16 mouse cellular contexts compared by ENCODE assay signal in the genomic region with DNA sequence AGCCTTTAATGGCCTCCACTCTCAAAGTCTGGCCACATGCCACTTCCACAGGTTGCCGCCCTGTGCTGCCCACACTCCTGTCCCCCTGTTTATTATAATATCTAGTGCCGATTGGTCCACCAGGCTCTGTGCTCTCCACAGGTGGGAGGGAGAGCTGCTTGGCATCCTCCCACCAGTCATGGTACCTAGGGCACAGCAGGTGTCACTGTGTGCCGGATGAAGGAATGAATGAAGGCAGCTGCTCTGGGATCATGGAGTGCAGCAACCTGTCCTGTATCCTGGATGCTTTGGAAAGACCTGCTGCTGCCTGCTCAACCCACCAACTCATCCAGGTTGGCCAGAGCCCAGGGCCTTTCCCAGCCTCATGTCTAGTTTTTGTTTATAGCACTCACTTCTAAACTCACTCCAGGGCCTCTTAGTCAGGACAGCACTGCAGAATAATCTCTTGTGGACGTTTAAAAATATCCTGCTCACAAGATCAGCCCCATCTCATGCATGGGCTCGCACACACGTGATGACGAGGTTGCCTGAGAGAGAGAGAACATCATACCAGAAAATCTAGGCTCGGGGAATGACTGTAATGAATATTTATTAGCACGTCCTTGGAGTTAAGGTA.
DNase-seq lines count a peak whose midpoint lies in the region; ATAC-seq and TF ChIP-seq lines count a peak whose summit lies in the region.
"Had no signal": no experiment of that assay in that cellular context is flagged by ENCODE, and none has a peak within 500 bp of the region (broad histone marks: within the 10 kb centered on the region; RNA-seq: fewer than 3 reads in every experiment).

No protein-coding gene starts in this region.

- no peak for TF ChIP-seq POLR2A in heart, adult 2 months (IDR thresholded peaks at IDR 0.05; ENCODE audit: insufficient read depth, low read depth, low read length)

- no peak for TF ChIP-seq CTCF in layer of hippocampus, adult 2 months (conservative IDR thresholded peaks at IDR 0.05)
- TF ChIP-seq CTCF in heart, adult 2 months (IDR thresholded peaks at IDR 0.05): 0 out of 2 replicates have a peak, but pooled peaks have one; percentile 5
- TF ChIP-seq CTCF in heart, postnatal 0 days (IDR thresholded peaks at IDR 0.05; ENCODE audit: low read depth): peak; percentile 11; the same call in 1 of the 2 replicates

- no peaks in the 10 kb centered on the region for H3K4me1 ChIP-seq in heart, adult 2 months (ENCODE audit: control insufficient read depth, insufficient read depth, low read length)
- peaks cover 15% of the 10 kb centered on the region; the same call in 1 of the 2 replicates for H3K4me1 ChIP-seq in heart, postnatal 0 days (ENCODE audit: control insufficient read depth, insufficient read depth)
- H3K4me1 ChIP-seq in kidney, embryonic 15.5 days: peaks cover 3% of the 10 kb centered on the region

- TF ChIP-seq EP300 in heart, adult 2 months (IDR thresholded peaks at IDR 0.05; ENCODE audit: insufficient read depth, low read depth, low read length): peak; percentile 41; the same call in 1 of the 2 replicates
- peak; percentile 82 for TF ChIP-seq EP300 in heart, postnatal 0 days (IDR thresholded peaks at IDR 0.05; ENCODE audit: low read depth)

- no peak for DNase-seq in layer of hippocampus, adult 2 months (ENCODE audit: low spot score in 2 of 2)
- DNase-seq in layer of hippocampus, adult 18-20 months (ENCODE audit: low spot score in 2 of 2): no peak
- peak; percentile 90 to 92 for DNase-seq in cerebellum, adult 18-20 months
- peak in 1 of 2 experiments; percentile 22 for DNase-seq in heart, adult 2 months
- peak; percentile 57 for DNase-seq in heart, postnatal 0 days (ENCODE audit: low spot score)
- DNase-seq in thymus, postnatal 25 days: no peak
- DNase-seq: adrenal gland, postnatal 36 days; gastrocnemius, adult 2 months; kidney, adult 18-20 months; kidney, postnatal 36 days; thymus, postnatal 4 days had no signal

- H3K9me3 ChIP-seq in heart, postnatal 0 days (replicated peaks; ENCODE audit: control insufficient read depth, low read length): no peaks in the 10 kb centered on the region
- H3K9me3 ChIP-seq in kidney, embryonic 15.5 days (replicated peaks): no peaks in the 10 kb centered on the region
- H3K9me3 ChIP-seq: embryonic facial prominence, embryonic 12.5 days; forebrain, embryonic 10.5 days; hindbrain, embryonic 12.5 days; limb, embryonic 13.5 days had no signal

- ATAC-seq in heart, postnatal 0 days (ENCODE audit: insufficient read depth, low read depth): peak; percentile 81
- ATAC-seq in kidney, embryonic 15.5 days (replicated peaks; ENCODE audit: low FRiP score): no peak

- H3K79me2 ChIP-seq in heart, adult 2 months (replicated peaks; ENCODE audit: control insufficient read depth, insufficient read depth, low read length): no peaks in the 10 kb centered on the region

- no peaks in the 10 kb centered on the region for H3K36me3 ChIP-seq in heart, adult 2 months (ENCODE audit: control insufficient read depth, insufficient read depth, low read length)
- no peaks in the 10 kb centered on the region for H3K36me3 ChIP-seq in heart, postnatal 0 days (replicated peaks; ENCODE audit: control insufficient read depth, insufficient read depth, low read length)
- H3K36me3 ChIP-seq in kidney, embryonic 15.5 days: no peaks in the 10 kb centered on the region
- H3K36me3 ChIP-seq: embryonic facial prominence, embryonic 12.5 days; forebrain, embryonic 10.5 days; hindbrain, embryonic 12.5 days; limb, embryonic 13.5 days had no signal

- WGBS in heart, adult 2 months: 60% methylated on average over 9 of the region's 9 CpGs
- 57% methylated on average over 9 of the region's 9 CpGs for WGBS in heart, postnatal 0 days
- 78% methylated on average over 9 of the region's 9 CpGs for WGBS in kidney, embryonic 15.5 days

- no peak overlapping the region for H3K4me2 ChIP-seq in heart, postnatal 0 days (ENCODE audit: low read depth, low read length)
- H3K4me2 ChIP-seq in kidney, embryonic 15.5 days: no peak overlapping the region
- H3K4me2 ChIP-seq: embryonic facial prominence, embryonic 12.5 days; hindbrain, embryonic 12.5 days; limb, embryonic 13.5 days had no signal

- H3K9ac ChIP-seq in heart, adult 2 months (ENCODE audit: low read depth, low read length): no peak overlapping the region
- no peak overlapping the region for H3K9ac ChIP-seq in heart, postnatal 0 days (replicated peaks; ENCODE audit: low read depth, low read length)
- no peak overlapping the region for H3K9ac ChIP-seq in kidney, embryonic 15.5 days
- H3K9ac ChIP-seq: embryonic facial prominence, embryonic 12.5 days; hindbrain, embryonic 12.5 days; limb, embryonic 13.5 days had no signal

- H3K27me3 ChIP-seq in heart, adult 2 months (ENCODE audit: control insufficient read depth, insufficient read depth, low read length): no peaks in the 10 kb centered on the region
- H3K27me3 ChIP-seq in heart, postnatal 0 days (ENCODE audit: control insufficient read depth, insufficient read depth, low read length): no peaks in the 10 kb centered on the region
- H3K27me3 ChIP-seq in kidney, embryonic 15.5 days: no peaks in the 10 kb centered on the region
- H3K27me3 ChIP-seq: embryonic facial prominence, embryonic 12.5 days; hindbrain, embryonic 12.5 days; limb, embryonic 13.5 days had no signal

- H3K27ac ChIP-seq in layer of hippocampus, adult 2 months: peak overlapping the region; percentile 43
- peak overlapping the region; percentile 24; the same call in 1 of the 2 replicates for H3K27ac ChIP-seq in heart, adult 2 months
- H3K27ac ChIP-seq in heart, postnatal 0 days (ENCODE audit: low read depth): peak overlapping the region; percentile 57
- H3K27ac ChIP-seq in kidney, embryonic 15.5 days: no peak overlapping the region
- H3K27ac ChIP-seq: embryonic facial prominence, embryonic 12.5 days; forebrain, embryonic 10.5 days; gastrocnemius, adult 2 months; hindbrain, embryonic 12.5 days; limb, embryonic 13.5 days had no signal

- no peak overlapping the region for H3K4me3 ChIP-seq in layer of hippocampus, adult 2 months
- H3K4me3 ChIP-seq in heart, adult 2 months: no peak overlapping the region
- no peak overlapping the region for H3K4me3 ChIP-seq in heart, postnatal 0 days (ENCODE audit: low read depth, low read length)
- no peak overlapping the region for H3K4me3 ChIP-seq in kidney, embryonic 15.5 days (replicated peaks)
- H3K4me3 ChIP-seq: embryonic facial prominence, embryonic 12.5 days; forebrain, embryonic 10.5 days; gastrocnemius, adult 2 months; hindbrain, embryonic 12.5 days; limb, embryonic 13.5 days had no signal

- intact Hi-C loops in heart, adult 2 months (cut with DNase I): no loop called here

Comparison
In these comparisons a context has a peak if more than half of its experiments do, and no peak if none do; other contexts are left out.
1. DNase-seq: peak in cerebellum, adult 18-20 months (2 of 2) and heart, postnatal 0 days (single experiment); none in layer of hippocampus, adult 2 months (0 of 2), layer of hippocampus, adult 18-20 months (0 of 2) and thymus, postnatal 25 days (single experiment).